Mouse (Mus musculus) myocyte (in vitro differentiated cells): Measurements from ENCODE around the gene Tmpo. TPM values are rescaled to one million over a fixed set of nuclear protein-coding genes. Genes with fewer than 3 reads are reported as not detected.

Experiments
- H3K27me3 ChIP-seq: one replicate; pipeline ENCODE4 v1.6.1; 2011; ENCODE audit not compliant: control insufficient read depth, insufficient read depth, insufficient read length
- H3K36me3 ChIP-seq: one replicate; pipeline ENCODE4 v1.6.1; 2011; ENCODE audit not compliant: control insufficient read depth, insufficient read depth
- H3K4me2 ChIP-seq: one replicate; pipeline ENCODE4 v1.6.1; 2011; ENCODE audit warnings: low read depth, control low read depth
- H3K4me3 ChIP-seq: one replicate; pipeline ENCODE4 v1.5.1; 2011; ENCODE audit warnings: mild to moderate bottlenecking, control low read depth, moderate library complexity
- H3K79me2 ChIP-seq: one replicate; pipeline ENCODE4 v1.6.1; 2011; ENCODE audit not compliant: control insufficient read depth, insufficient read depth
- H3ac ChIP-seq: one replicate; pipeline ENCODE4 v1.6.1; 2011; ENCODE audit not compliant: control insufficient read depth, insufficient read length
- CEBPB ChIP-seq: IDR thresholded peaks from 2 replicates; pipeline ENCODE4 v1.6.1; 2011; ENCODE audit warnings: mild to moderate bottlenecking, moderate library complexity; ENCODE audit not compliant: poor library complexity, insufficient read depth, severe bottlenecking
- E2F4 ChIP-seq: IDR thresholded peaks from one replicate; pipeline ENCODE4 v1.6.1; 2011; ENCODE audit warnings: mild to moderate bottlenecking, control low read depth, moderate library complexity; ENCODE audit not compliant: insufficient read depth
- MAX ChIP-seq: IDR thresholded peaks from one replicate; pipeline ENCODE4 v1.6.1; 2011; ENCODE audit warnings: low read depth, mild to moderate bottlenecking, control low read depth
- MYOD1 ChIP-seq, 3 experiments: IDR thresholded peaks; one replicate each; pipeline ENCODE4 v1.6.1; 2011; ENCODE audit warnings: control low read depth in 2 of 3, low read depth in 2 of 3, mild to moderate bottlenecking in 2 of 3, moderate library complexity in 1 of 3; ENCODE audit not compliant: insufficient read length in 2 of 3, control insufficient read depth in 1 of 3
- MYOG ChIP-seq, 3 experiments: IDR thresholded peaks; one replicate each; pipeline ENCODE4 v1.6.1; 2011; ENCODE audit warnings: control low read depth in 2 of 3, low read depth in 2 of 3, mild to moderate bottlenecking in 2 of 3; ENCODE audit not compliant: insufficient read length in 2 of 3, control insufficient read depth in 1 of 3, insufficient read depth in 1 of 3
- POLR2A ChIP-seq: IDR thresholded peaks from one replicate; pipeline ENCODE4 v1.6.1; 2011; ENCODE audit warnings: low read depth, mild to moderate bottlenecking, control low read depth, moderate library complexity; ENCODE audit not compliant: insufficient read length
- POLR2AphosphoS2 ChIP-seq: IDR thresholded peaks from one replicate; pipeline ENCODE4 v1.6.1; 2011; ENCODE audit warnings: low read depth, control low read depth; ENCODE audit not compliant: insufficient read length
- REST ChIP-seq: IDR thresholded peaks from one replicate; pipeline ENCODE4 v1.6.1; 2011; ENCODE audit warnings: mild to moderate bottlenecking, control low read depth, moderate library complexity; ENCODE audit not compliant: insufficient read depth, insufficient read length
- SRF ChIP-seq: IDR thresholded peaks from one replicate; pipeline ENCODE4 v1.6.1; 2011; ENCODE audit warnings: low read depth; ENCODE audit not compliant: control insufficient read depth, insufficient read length
- TCF12 ChIP-seq: IDR thresholded peaks from one replicate; pipeline ENCODE4 v1.6.1; 2011; ENCODE audit warnings: mild to moderate bottlenecking, control low read depth; ENCODE audit not compliant: poor library complexity, insufficient read depth, severe bottlenecking
- TCF3 ChIP-seq: IDR thresholded peaks from one replicate; pipeline ENCODE4 v1.6.1; 2011; ENCODE audit warnings: low read depth, control low read depth; ENCODE audit not compliant: insufficient read length
- USF1 ChIP-seq: IDR thresholded peaks from one replicate; pipeline ENCODE4 v1.6.1; 2011; ENCODE audit warnings: low read depth, mild to moderate bottlenecking, control low read depth, moderate library complexity
- polyA plus RNA-seq: library from polyadenylated mRNA; unstranded; fragments of >200 nt; fragmentation: generic; extraction: Trizol; gene quantifications from one replicate; pipeline ENCODE4 v1.2.1, GENCODE M21; 2012; ENCODE audit warnings: missing spikeins

Gene Tmpo
- 55.6 TPM for polyA plus RNA-seq

- no peaks in the 10 kb centered on the region for H3K36me3 ChIP-seq
- peak within 1 kb of the TSS; percentile 98 for H3K4me2 ChIP-seq
- H3K27me3 ChIP-seq: no peaks in the 10 kb centered on the region
- H3ac ChIP-seq: peak within 1 kb of the TSS; percentile 3
- TF ChIP-seq POLR2A (no peak), E2F4 (peak; percentile 55)
- H3K4me3 ChIP-seq: peak within 1 kb of the TSS; percentile 64
- no peaks in the 10 kb centered on the region for H3K79me2 ChIP-seq
Observed at GRCm38 (mm10) chr10:91180761-91181460, at the start of gene Tmpo. Gene Tmpo, minus strand, starts transcription at chr10:91181315.

GRCm38 (mm10) chr10:91230400-91230799, 49.3 kb upstream of the Tmpo start:
- H3K4me2 ChIP-seq: no peak overlapping the region
- no peaks in the 10 kb centered on the region for H3K36me3 ChIP-seq
- H3ac ChIP-seq: no peak overlapping the region
- no peaks in the 10 kb centered on the region for H3K27me3 ChIP-seq
- no peaks in the 10 kb centered on the region for H3K79me2 ChIP-seq
- TF ChIP-seq TCF3 (no peak), E2F4 (no peak), TCF12 (no peak), REST (no peak), POLR2AphosphoS2 (no peak), POLR2A (no peak), CEBPB (no peak), MYOD1 (IDR thresholded peaks at IDR 0.05; ENCODE audit: control insufficient read depth in 1 of 3, insufficient read length in 2 of 3, low read depth in 2 of 3) (no peak), SRF (no peak), MAX (no peak), MYOG (IDR thresholded peaks at IDR 0.05; ENCODE audit: control insufficient read depth in 1 of 3, insufficient read depth in 1 of 3, insufficient read length in 2 of 3, low read depth in 2 of 3) (no peak), USF1 (no peak)
- H3K4me3 ChIP-seq: no peak overlapping the region

- Histone ChIP-seq H3K27me3 (no peaks in the 10 kb centered on the region), H3K4me2 (no peak overlapping the region), H3K4me3 (no peak overlapping the region), H3K36me3 (no peaks in the 10 kb centered on the region), H3K79me2 (no peaks in the 10 kb centered on the region), H3ac (no peak overlapping the region)
- no peak for TF ChIP-seq POLR2A
- TF ChIP-seq MAX: no peak
- TF ChIP-seq REST: no peak
- no peak for TF ChIP-seq POLR2AphosphoS2
- no peak for TF ChIP-seq CEBPB
- no peak for TF ChIP-seq MYOG (IDR thresholded peaks at IDR 0.05; ENCODE audit: control insufficient read depth in 1 of 3, insufficient read depth in 1 of 3, insufficient read length in 2 of 3, low read depth in 2 of 3)
- no peak for TF ChIP-seq MYOD1 (IDR thresholded peaks at IDR 0.05; ENCODE audit: control insufficient read depth in 1 of 3, insufficient read length in 2 of 3, low read depth in 2 of 3)
- TF ChIP-seq TCF3: no peak
- TF ChIP-seq SRF: no peak
- TF ChIP-seq E2F4: no peak
- TF ChIP-seq USF1: no peak
- TF ChIP-seq TCF12: no peak
Observed at GRCm38 (mm10) chr10:91229518-91229961, 48.4 kb upstream of the Tmpo start.

GRCm38 (mm10) chr10:91228924-91229517, 47.9 kb upstream of the Tmpo start:
- Histone ChIP-seq H3ac (no peak overlapping the region), H3K27me3 (no peaks in the 10 kb centered on the region), H3K4me2 (no peak overlapping the region), H3K36me3 (no peaks in the 10 kb centered on the region), H3K4me3 (no peak overlapping the region), H3K79me2 (no peaks in the 10 kb centered on the region)
- TF ChIP-seq MYOD1 (IDR thresholded peaks at IDR 0.05; ENCODE audit: control insufficient read depth in 1 of 3, insufficient read length in 2 of 3, low read depth in 2 of 3) (no peak), POLR2AphosphoS2 (no peak), TCF3 (no peak), TCF12 (no peak), REST (no peak), E2F4 (no peak), MYOG (IDR thresholded peaks at IDR 0.05; ENCODE audit: control insufficient read depth in 1 of 3, insufficient read depth in 1 of 3, insufficient read length in 2 of 3, low read depth in 2 of 3) (no peak)

DNA sequence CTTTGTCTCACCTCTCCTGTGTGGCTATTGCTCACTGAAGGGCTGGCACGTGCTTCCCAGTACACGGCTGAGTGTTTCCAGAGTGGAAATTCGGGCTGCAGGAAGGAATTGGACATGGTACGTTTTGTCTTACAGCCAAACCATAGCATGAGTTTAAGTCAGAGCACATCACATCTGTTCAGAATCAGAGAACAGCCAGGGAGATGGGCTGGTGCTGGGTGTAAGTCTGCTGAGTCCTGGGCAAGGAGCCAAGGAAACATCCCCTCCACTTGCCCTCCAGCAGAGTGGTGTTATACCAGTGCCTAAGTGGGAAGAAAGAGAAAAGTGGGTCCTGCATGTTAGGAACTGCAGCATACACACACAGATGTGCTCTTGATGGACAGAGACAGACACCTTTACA, 45.9 kb upstream of the Tmpo start:
- H3K4me2 ChIP-seq: no peak overlapping the region

More for the DNA sequence above, 45.9 kb upstream of the Tmpo start:
- H3ac ChIP-seq: no peak overlapping the region
- H3K27me3 ChIP-seq: no peaks in the 10 kb centered on the region
- no peaks in the 10 kb centered on the region for H3K36me3 ChIP-seq
- H3K4me3 ChIP-seq: no peak overlapping the region
- no peaks in the 10 kb centered on the region for H3K79me2 ChIP-seq
- TF ChIP-seq SRF (no peak), TCF3 (no peak), CEBPB (no peak), TCF12 (no peak), REST (no peak), MAX (no peak), E2F4 (no peak), POLR2AphosphoS2 (no peak), MYOD1 (IDR thresholded peaks at IDR 0.05; ENCODE audit: control insufficient read depth in 1 of 3, insufficient read length in 2 of 3, low read depth in 2 of 3) (no peak), MYOG (IDR thresholded peaks at IDR 0.05; ENCODE audit: control insufficient read depth in 1 of 3, insufficient read depth in 1 of 3, insufficient read length in 2 of 3, low read depth in 2 of 3) (no peak), POLR2A (no peak), USF1 (no peak)
